ENCODE assay signal across 14 mouse cellular contexts in the genomic region with DNA sequence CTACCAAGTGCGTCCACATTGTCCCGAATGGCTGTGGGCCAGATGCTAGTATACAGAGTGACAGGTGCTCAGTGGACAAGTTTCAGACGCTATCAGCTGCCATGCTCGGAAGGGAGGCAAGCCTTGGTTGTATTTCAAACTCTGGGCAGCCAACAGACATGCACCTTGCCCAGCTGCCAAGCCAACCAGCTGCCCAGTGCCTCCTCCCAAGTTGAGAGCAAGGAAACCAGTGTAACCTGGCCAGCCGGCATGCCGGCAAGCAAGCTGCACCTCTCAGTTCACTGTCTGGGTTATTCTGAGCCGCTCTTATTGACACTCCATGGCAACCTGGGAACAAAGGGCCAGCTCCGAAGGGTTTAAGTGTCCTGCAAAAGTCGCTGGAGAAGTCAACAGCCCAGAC. TPM values are rescaled to one million over a fixed set of nuclear protein-coding genes. Genes with fewer than 3 reads are reported as not detected.
DNase-seq lines count a peak whose midpoint lies in the region; ATAC-seq and TF ChIP-seq lines count a peak whose summit lies in the region.
"Had no signal": no experiment of that assay in that cellular context is flagged by ENCODE, and none has a peak within 500 bp of the region (broad histone marks: within the 10 kb centered on the region; RNA-seq: fewer than 3 reads in every experiment).

No protein-coding gene starts in this region.

- H3K27me3 ChIP-seq in heart, embryonic 10.5 days (ENCODE audit: insufficient read depth, poor library complexity, severe bottlenecking) = no peaks in the 10 kb centered on the region
- H3K27me3 ChIP-seq in forebrain, embryonic 15.5 days = no peaks in the 10 kb centered on the region
- H3K27me3 ChIP-seq in midbrain, postnatal 0 days (ENCODE audit: insufficient read depth, low read length) = no peaks in the 10 kb centered on the region
- H3K27me3 ChIP-seq: liver, embryonic 13.5 days had no signal

- H3K4me1 ChIP-seq in heart, embryonic 10.5 days = peaks cover 58% of the 10 kb centered on the region
- H3K4me1 ChIP-seq in forebrain, embryonic 15.5 days = peaks cover 31% of the 10 kb centered on the region
- no peaks in the 10 kb centered on the region; the same call in 1 of the 2 replicates for H3K4me1 ChIP-seq in midbrain, postnatal 0 days (ENCODE audit: insufficient read depth, low read length)

- DNase-seq in urinary bladder, postnatal 14 days (ENCODE audit: low spot score) = peak; percentile 51
- DNase-seq in urinary bladder, adult 2 months (ENCODE audit: low spot score) = no peak
- DNase-seq in heart, embryonic 10.5 days (ENCODE audit: low spot score) = peak; percentile 79
- peak; percentile 54 to 64 for DNase-seq in kidney, postnatal 36 days
- DNase-seq in ovary, postnatal 36 days (ENCODE audit: low spot score) = no peak
- DNase-seq in midbrain, postnatal 0 days (ENCODE audit: low spot score) = no peak
- DNase-seq: forebrain, postnatal 0 days; liver, embryonic 13.5 days; right cerebral cortex, adult 18-20 months; thymus, adult 2 months had no signal

- no peaks in the 10 kb centered on the region for H3K36me3 ChIP-seq in heart, embryonic 10.5 days
- no peaks in the 10 kb centered on the region for H3K36me3 ChIP-seq in forebrain, embryonic 15.5 days
- no peaks in the 10 kb centered on the region for H3K36me3 ChIP-seq in midbrain, postnatal 0 days (ENCODE audit: insufficient read depth, low read length)
- H3K36me3 ChIP-seq: liver, embryonic 13.5 days had no signal

- no peak overlapping the region for H3K4me3 ChIP-seq in heart, embryonic 10.5 days
- no peak overlapping the region for H3K4me3 ChIP-seq in forebrain, embryonic 15.5 days
- H3K4me3 ChIP-seq in midbrain, postnatal 0 days (ENCODE audit: low read depth, low read length) = no peak overlapping the region
- H3K4me3 ChIP-seq: liver, embryonic 13.5 days had no signal

- H3K27ac ChIP-seq in heart, embryonic 10.5 days = peak overlapping the region; percentile 79
- H3K27ac ChIP-seq in forebrain, embryonic 15.5 days (replicated peaks) = no peak overlapping the region
- H3K27ac ChIP-seq in midbrain, postnatal 0 days (ENCODE audit: low read depth, low read length) = no peak overlapping the region
- H3K27ac ChIP-seq: liver, embryonic 13.5 days had no signal

- no peak overlapping the region for H3K4me2 ChIP-seq in forebrain, embryonic 15.5 days (replicated peaks)
- H3K4me2 ChIP-seq in midbrain, postnatal 0 days (ENCODE audit: low read depth, low read length, poor library complexity, severe bottlenecking) = no peak overlapping the region
- H3K4me2 ChIP-seq: liver, embryonic 13.5 days had no signal

- H3K9me3 ChIP-seq in heart, embryonic 10.5 days = no peaks in the 10 kb centered on the region
- no peaks in the 10 kb centered on the region for H3K9me3 ChIP-seq in forebrain, embryonic 15.5 days
- no peaks in the 10 kb centered on the region for H3K9me3 ChIP-seq in midbrain, postnatal 0 days (ENCODE audit: low read length)
- H3K9me3 ChIP-seq: liver, embryonic 13.5 days had no signal

- TF ChIP-seq CTCF in midbrain, postnatal 0 days (IDR thresholded peaks at IDR 0.05) = no peak

- no peak overlapping the region for H3K9ac ChIP-seq in forebrain, embryonic 15.5 days (replicated peaks)
- no peak overlapping the region for H3K9ac ChIP-seq in midbrain, postnatal 0 days (replicated peaks; ENCODE audit: low read length, poor library complexity, severe bottlenecking)
- H3K9ac ChIP-seq: forebrain, postnatal 0 days; liver, embryonic 13.5 days had no signal

- no peak for ATAC-seq in forebrain, embryonic 15.5 days (replicated peaks)
- ATAC-seq in midbrain, postnatal 0 days (ENCODE audit: low FRiP score) = no peak
- ATAC-seq: forebrain, postnatal 0 days; inflammation-experienced regulatory T-cells, adult 6 months had no signal

- WGBS in heart, embryonic 10.5 days = 61% methylated on average over 9 of the region's 9 CpGs
- 84% methylated on average over 9 of the region's 9 CpGs for WGBS in forebrain, embryonic 15.5 days
- 76% methylated on average over 9 of the region's 9 CpGs for WGBS in midbrain, postnatal 0 days

RNA-seq across cellular contexts. Expression of a gene that starts 19.4 kb away (rescaled TPM):
- polyA plus RNA-seq in urinary bladder, adult 2 months (2012; rRNA removed) = not detected in 2 replicates
- not detected in 2 replicates for polyA plus RNA-seq in heart, embryonic 10.5 days (2016; fragmentation: Nextera tagmentation; extraction: Ambion mirVana)
- polyA plus RNA-seq in forebrain, embryonic 15.5 days (2015; fragmentation: Nextera tagmentation; extraction: Ambion mirVana) = 0.19 TPM in 1 of 2 replicates, not detected in the other
- total RNA-seq in midbrain, postnatal 0 days (2014; rRNA removed) = not detected in 2 replicates
- polyA plus RNA-seq in midbrain, postnatal 0 days (2015; fragmentation: Nextera tagmentation; extraction: Ambion mirVana) = not detected in 2 replicates
- total RNA-seq: ES-E14; forebrain, postnatal 0 days had no signal
- polyA plus RNA-seq: cortical plate, adult 2 months; forebrain, postnatal 0 days; inflammation-experienced regulatory T-cells, adult 6 months; liver, embryonic 13.5 days; thymus, adult 2 months had no signal

Comparison
In these comparisons a context has a peak if more than half of its experiments do, and no peak if none do; other contexts are left out.
1. DNase-seq: peak in urinary bladder, postnatal 14 days (single experiment), heart, embryonic 10.5 days (single experiment) and kidney, postnatal 36 days (2 of 2); none in urinary bladder, adult 2 months (single experiment), ovary, postnatal 36 days (single experiment) and midbrain, postnatal 0 days (single experiment).